Mouse (Mus musculus): Measurements from ENCODE around the gene Tyrobp. TPM values are rescaled to one million over a fixed set of nuclear protein-coding genes. Genes with fewer than 3 reads are reported as not detected.

The Tyrobp gene
- total RNA-seq, 2 experiments from 2014 or later, result 24.9 to 26.1 TPM

GRCm38 (mm10) chr7:30456487-30456886, 42.9 kb downstream of the Tyrobp start:
- intact Hi-C loops (cut with DNase I), result no loop called here
- DNase-seq (ENCODE audit: low spot score in 2 of 2), result no peak

DNA sequence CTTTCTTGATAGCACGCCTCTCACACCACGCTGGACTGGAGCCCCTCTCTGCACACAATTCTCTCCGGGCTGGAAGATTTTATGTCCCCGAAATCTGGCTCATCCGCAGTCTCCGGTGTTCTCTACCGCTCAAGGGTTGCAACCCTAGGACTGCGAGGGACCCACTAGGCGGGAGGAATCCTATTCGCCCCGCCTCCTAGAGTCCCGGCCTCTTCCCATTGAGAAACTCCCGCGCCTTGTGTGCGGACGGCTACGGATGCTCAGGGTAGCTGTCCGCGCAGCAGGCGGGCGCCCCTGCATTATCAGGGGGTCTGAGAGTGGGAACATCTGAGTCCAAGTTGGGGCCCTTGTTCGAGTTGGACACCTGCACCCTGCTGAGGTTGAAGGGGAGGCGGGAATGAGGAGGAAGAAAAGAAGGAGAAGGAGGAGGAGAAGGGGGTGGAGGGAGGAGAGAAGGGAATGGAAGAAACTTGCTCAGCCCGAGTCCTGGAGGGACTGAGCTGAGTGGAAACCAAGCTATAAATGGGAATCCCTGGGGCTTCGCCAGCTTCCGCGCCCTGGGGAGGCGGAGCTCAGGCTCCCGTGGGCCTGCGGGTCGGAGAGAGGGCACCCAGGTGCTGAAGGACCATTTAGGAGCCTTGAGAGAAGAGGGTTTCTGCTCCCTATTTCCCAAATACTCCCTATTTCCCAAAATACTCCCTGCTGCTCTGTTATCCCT, 43.5 kb downstream of the Tyrobp start:
- no peak for DNase-seq (ENCODE audit: low spot score in 2 of 2)
- intact Hi-C loops (cut with DNase I), result no loop called here

DNA sequence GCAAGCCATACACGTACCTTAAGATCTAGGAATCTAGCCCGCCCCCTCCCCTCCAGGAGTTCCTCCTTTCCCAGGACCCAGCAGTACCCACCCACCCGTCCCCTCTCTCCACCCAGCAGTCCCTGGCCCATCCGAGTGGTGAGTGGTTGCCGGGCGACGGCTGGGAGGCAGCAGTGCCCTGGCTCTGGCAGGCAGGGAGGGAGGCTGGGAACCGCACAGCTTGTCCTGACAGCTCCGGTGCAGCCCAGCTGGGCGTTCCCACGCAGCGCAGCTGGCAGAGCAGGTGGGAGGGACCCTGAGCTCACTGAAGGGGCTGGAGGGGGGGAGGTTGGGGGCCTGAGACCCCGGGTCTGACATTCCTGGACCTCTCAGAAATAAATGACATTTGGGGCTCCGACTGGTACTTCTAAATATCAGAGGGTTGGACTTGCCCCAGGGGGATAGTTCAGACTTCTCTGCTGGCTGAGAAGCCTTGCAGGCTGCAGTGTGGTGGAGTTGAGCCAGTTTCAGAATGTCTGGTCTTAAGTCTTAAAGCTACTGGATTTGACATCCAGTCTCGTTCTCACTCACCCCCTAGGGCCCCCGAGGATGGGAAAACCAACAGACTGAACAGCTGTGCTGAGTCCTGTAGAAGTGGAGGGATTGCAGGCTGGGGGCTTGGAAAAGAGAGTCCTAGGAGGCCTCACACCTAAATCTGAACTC, 44.2 kb downstream of the Tyrobp start, which contains the start of the genes Kirrel2 and Nphs1:
TSS of gene Kirrel2 (minus strand) at position 62 of the 702 bp plus-strand sequence.
TSS of gene Nphs1 (plus strand) at position 687 of the 702 bp plus-strand sequence.
- intact Hi-C loops (cut with DNase I), result no loop called here
- DNase-seq (ENCODE audit: low spot score in 2 of 2), result peak; percentile 73 to 86

DNA sequence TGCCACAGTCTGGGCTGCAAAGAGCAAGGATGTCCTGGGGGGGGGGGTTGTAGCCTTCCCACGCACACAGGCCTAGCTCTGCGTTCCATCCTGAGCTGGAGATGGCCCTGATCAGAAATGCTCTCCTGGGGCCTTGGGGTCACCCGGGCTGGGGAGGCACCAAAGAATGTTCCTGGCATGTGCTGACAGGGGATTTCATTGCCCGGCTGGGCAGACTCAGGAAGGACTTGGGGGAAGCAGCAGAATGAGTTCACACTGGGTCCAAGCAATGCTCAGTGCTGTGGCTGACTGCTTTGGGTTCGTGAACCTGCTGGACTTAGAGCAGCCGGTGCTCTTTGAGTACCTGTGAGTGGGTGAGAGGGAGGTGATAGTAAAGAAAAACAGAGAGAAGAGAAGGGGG, 45.9 kb downstream of the Tyrobp start:
- DNase-seq (ENCODE audit: low spot score in 2 of 2), result no peak
- intact Hi-C loops (cut with DNase I), result no loop called here

GRCm38 (mm10) chr7:30463568-30463967, 50.0 kb downstream of the Tyrobp start:
- no peak for DNase-seq (ENCODE audit: low spot score in 2 of 2)
- intact Hi-C loops (cut with DNase I), result no loop called here

- intact Hi-C loops (cut with DNase I), result no loop called here
- no peak for DNase-seq (ENCODE audit: low spot score in 2 of 2)
Measured at GRCm38 (mm10) chr7:30463996-30464395, 50.4 kb downstream of the Tyrobp start.

GRCm38 (mm10) chr7:30464816-30465300, 51.3 kb downstream of the Tyrobp start:
- intact Hi-C loops (cut with DNase I), result no loop called here
- no peak for DNase-seq (ENCODE audit: low spot score in 2 of 2)

Other genes starting within 250 kb of the Tyrobp start
- gene Zfp146, start 244.0 kb upstream of the Tyrobp start, total RNA-seq (2021), result 10 to 100 TPM; 45.7 to 47.1 TPM
- 1 to 10 TPM; 3.4 to 4.9 TPM for gene Cox7a1, start 229.6 kb upstream of the Tyrobp start, total RNA-seq (2021)
- 100 to 1,000 TPM; 194 to 196 TPM for gene Capns1, start 214.9 kb upstream of the Tyrobp start, total RNA-seq (2021)
- gene Polr2i, start 181.8 kb upstream of the Tyrobp start, total RNA-seq (2021), result 10 to 100 TPM; 55.8 to 59.8 TPM
- gene Tbcb, start 181.5 kb upstream of the Tyrobp start, total RNA-seq (2021), result 100 to 1,000 TPM; 149 to 153 TPM
- gene Ovol3, start 178.0 kb upstream of the Tyrobp start, total RNA-seq (2021), result not detected
- under 1 TPM in 1 of 2 experiments, not detected in 1; 0.26 TPM for gene Thap8, start 133.7 kb upstream of the Tyrobp start, total RNA-seq (2021)
- gene Wdr62, start 133.3 kb upstream of the Tyrobp start, total RNA-seq (2021), result 1 to 10 TPM; 1.2 to 2.0 TPM
- 100 to 1,000 TPM; 499 to 503 TPM for gene Clip3, start 122.0 kb upstream of the Tyrobp start, total RNA-seq (2021)
- gene Alkbh6, start 105.0 kb upstream of the Tyrobp start, total RNA-seq (2021), result 10 to 100 TPM; 53.4 to 55.3 TPM
- 1 to 10 TPM; 6.9 to 8.2 TPM for gene Syne4, start 99.0 kb upstream of the Tyrobp start, total RNA-seq (2021)
- under 1 TPM; 0.40 to 0.44 TPM for gene E130208F15Rik, start 92.0 kb upstream of the Tyrobp start, total RNA-seq (2021)
- gene Sdhaf1, start 89.9 kb upstream of the Tyrobp start, total RNA-seq (2021), result 10 to 100 TPM in 1 of 2 experiments, 1 to 10 TPM in 1; 7.3 to 10.2 TPM
- gene Lrfn3, start 51.0 kb upstream of the Tyrobp start, total RNA-seq (2021), result 10 to 100 TPM; 39.1 to 42.5 TPM
- gene Hcst, start 6.1 kb downstream of the Tyrobp start, total RNA-seq (2021), result 1 to 10 TPM in 1 of 2 experiments, not detected in 1; 2.6 TPM
- gene Nfkbid, start 8.0 kb downstream of the Tyrobp start, total RNA-seq (2021), result 1 to 10 TPM; 2.8 to 4.2 TPM
- gene Aplp1, start 31.8 kb downstream of the Tyrobp start, total RNA-seq (2021), result 1,000 to 10,000 TPM; 1,098 to 1,148 TPM
- 1 to 10 TPM; 6.1 to 8.0 TPM for gene Kirrel2, start 43.9 kb downstream of the Tyrobp start, total RNA-seq (2021)
- gene Nphs1, start 44.6 kb downstream of the Tyrobp start, total RNA-seq (2021), result under 1 TPM; 0.35 to 0.53 TPM
- not detected for gene Prodh2, start 79.9 kb downstream of the Tyrobp start, total RNA-seq (2021)
- gene Arhgap33, start 121.3 kb downstream of the Tyrobp start, total RNA-seq (2021), result 100 to 1,000 TPM; 233 to 246 TPM
- gene Hspb6, start 138.4 kb downstream of the Tyrobp start, total RNA-seq (2021), result 10 to 100 TPM in 1 of 2 experiments, 1 to 10 TPM in 1; 5.3 to 10.8 TPM
- gene Proser3, start 138.5 kb downstream of the Tyrobp start, total RNA-seq (2021), result 1 to 10 TPM; 2.7 to 3.8 TPM
- 10 to 100 TPM; 37.5 to 39.0 TPM for gene Lin37, start 146.1 kb downstream of the Tyrobp start, total RNA-seq (2021)
- gene U2af1l4, start 149.5 kb downstream of the Tyrobp start, total RNA-seq (2021), result 10 to 100 TPM; 60.2 to 61.4 TPM
- 1 to 10 TPM; 3.8 to 4.6 TPM for gene Gm49396, start 149.6 kb downstream of the Tyrobp start, total RNA-seq (2021)
- 10 to 100 TPM; 81.0 to 81.3 TPM for gene Psenen, start 149.9 kb downstream of the Tyrobp start, total RNA-seq (2021)
- 1 to 10 TPM; 1.1 to 1.6 TPM for gene Igflr1, start 151.7 kb downstream of the Tyrobp start, total RNA-seq (2021)
- gene Kmt2b, start 175.0 kb downstream of the Tyrobp start, total RNA-seq (2021), result 10 to 100 TPM; 48.5 to 49.0 TPM
- gene Zbtb32, start 185.1 kb downstream of the Tyrobp start, total RNA-seq (2021), result not detected
- under 1 TPM; 0.32 to 0.48 TPM for gene Upk1a, start 199.1 kb downstream of the Tyrobp start, total RNA-seq (2021)
- 100 to 1,000 TPM; 783 to 807 TPM for gene Cox6b1, start 212.4 kb downstream of the Tyrobp start, total RNA-seq (2021)
- not detected for gene Etv2, start 222.1 kb downstream of the Tyrobp start, total RNA-seq (2021)
- 10 to 100 TPM; 67.9 to 69.0 TPM for gene Rbm42, start 236.6 kb downstream of the Tyrobp start, total RNA-seq (2021)

Measured in left cerebral cortex, postnatal 14 days (tissue).